Mouse (Mus musculus): Measurements from ENCODE around the gene Pcnx3. TPM values are rescaled to one million over a fixed set of nuclear protein-coding genes. Genes with fewer than 3 reads are reported as not detected.
A peak's percentile ranks its signal among the peaks of the same experiment; 100 is the strongest.

Pcnx3 gene
- polyA plus RNA-seq, 1 experiment from 2014 or later = 20.9 TPM

DNA sequence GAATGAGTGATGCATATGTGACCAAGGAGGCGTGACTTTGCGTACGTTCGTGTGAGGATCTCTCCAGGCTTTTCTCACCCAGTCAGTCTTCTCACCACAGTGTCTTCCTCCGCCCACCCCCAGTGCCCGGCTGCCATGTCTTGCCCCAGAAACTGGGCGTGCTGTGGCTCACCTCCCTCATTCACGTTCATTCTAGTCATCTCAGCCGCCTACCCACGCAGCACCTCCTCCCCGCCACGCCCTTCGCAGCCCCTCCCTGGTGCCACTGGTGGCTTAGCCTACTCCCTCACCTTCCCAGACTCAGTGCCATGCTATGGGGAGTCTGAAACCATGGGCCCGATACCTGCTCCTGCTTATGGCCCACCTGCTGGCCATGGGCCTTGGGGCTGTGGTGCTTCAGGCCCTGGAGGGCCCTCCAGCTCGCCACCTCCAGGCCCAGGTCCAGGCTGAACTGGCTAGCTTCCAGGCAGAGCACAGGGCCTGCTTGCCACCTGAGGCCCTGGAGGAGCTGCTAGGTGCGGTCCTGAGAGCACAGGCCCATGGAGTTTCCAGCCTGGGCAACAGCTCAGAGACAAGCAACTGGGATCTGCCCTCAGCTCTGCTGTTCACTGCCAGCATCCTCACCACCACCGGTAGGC lies 15.6 kb upstream of the Pcnx3 start, which contains the start of gene Kcnk7:
Gene Kcnk7, plus strand, starts transcription at position 205 of the 638 bp plus-strand sequence.
- Histone ChIP-seq H3K4me2 (ENCODE audit: low read length) (no peak within 1 kb of the TSS), H3K4me3 (ENCODE audit: low read depth, low read length) (no peak within 1 kb of the TSS), H3K9me3 (replicated peaks; ENCODE audit: control insufficient read depth, low read length) (no peaks in the 10 kb centered on the region), H3K4me1 (ENCODE audit: control insufficient read depth, insufficient read depth, low read length) (no peaks in the 10 kb centered on the region), H3K36me3 (ENCODE audit: control insufficient read depth, insufficient read depth, low read length) (peaks cover 72% of the 10 kb centered on the region), H3K9ac (ENCODE audit: low read length) (no peak within 1 kb of the TSS), H3K27me3 (replicated peaks; ENCODE audit: control insufficient read depth, insufficient read depth, low read length) (no peaks in the 10 kb centered on the region), H3K27ac (ENCODE audit: low read depth, low read length) (no peak within 1 kb of the TSS)
- ATAC-seq = no peak
- 79% methylated on average over 17 of the region's 17 CpGs for WGBS
- no peak for DNase-seq (ENCODE audit: low spot score)

DNA sequence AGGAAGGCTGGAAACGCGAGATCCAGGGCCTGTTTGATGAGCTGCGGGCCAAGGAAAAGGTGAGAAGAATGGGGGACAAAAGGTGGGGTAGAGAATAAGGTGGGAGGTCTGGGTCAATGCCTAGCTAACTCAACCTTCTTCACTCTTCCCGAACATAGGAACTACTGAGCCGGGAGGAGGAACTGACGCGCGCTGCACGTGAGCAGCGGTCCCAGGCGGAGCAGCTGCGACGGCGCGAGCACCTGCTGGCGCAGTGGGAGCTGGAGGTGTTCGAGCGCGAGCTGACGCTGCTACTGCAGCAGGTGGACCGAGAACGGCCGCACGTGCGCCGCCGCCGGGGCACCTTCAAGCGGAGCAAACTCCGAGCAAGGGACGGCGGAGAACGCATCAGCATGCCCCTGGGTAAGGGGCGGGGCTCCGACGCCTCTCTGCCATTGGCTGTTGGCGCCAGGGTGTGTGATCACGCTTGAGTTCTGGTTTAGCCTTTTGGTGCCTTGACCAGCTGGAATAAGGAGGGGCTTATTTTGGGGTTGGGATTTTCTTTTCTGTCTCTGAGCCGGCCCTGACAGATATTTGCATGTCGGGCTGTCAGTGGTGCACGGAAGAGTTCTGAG lies 7.2 kb upstream of the Pcnx3 start:
- 5% methylated on average over 41 of the region's 41 CpGs for WGBS
- Histone ChIP-seq H3K9me3 (replicated peaks; ENCODE audit: control insufficient read depth, low read length) (no peaks in the 10 kb centered on the region), H3K4me3 (ENCODE audit: low read depth, low read length) (peak overlapping the region; percentile 31), H3K36me3 (ENCODE audit: control insufficient read depth, insufficient read depth, low read length) (peaks cover 88% of the 10 kb centered on the region), H3K4me1 (ENCODE audit: control insufficient read depth, insufficient read depth, low read length) (peaks cover 8% of the 10 kb centered on the region), H3K9ac (ENCODE audit: low read length) (peak overlapping the region; percentile 51), H3K27me3 (replicated peaks; ENCODE audit: control insufficient read depth, insufficient read depth, low read length) (no peaks in the 10 kb centered on the region), H3K4me2 (ENCODE audit: low read length) (peak overlapping the region; percentile 58), H3K27ac (ENCODE audit: low read depth, low read length) (no peak overlapping the region)
- ATAC-seq (peak; percentile 83), DNase-seq (ENCODE audit: low spot score) (peak; percentile 68)

DNA sequence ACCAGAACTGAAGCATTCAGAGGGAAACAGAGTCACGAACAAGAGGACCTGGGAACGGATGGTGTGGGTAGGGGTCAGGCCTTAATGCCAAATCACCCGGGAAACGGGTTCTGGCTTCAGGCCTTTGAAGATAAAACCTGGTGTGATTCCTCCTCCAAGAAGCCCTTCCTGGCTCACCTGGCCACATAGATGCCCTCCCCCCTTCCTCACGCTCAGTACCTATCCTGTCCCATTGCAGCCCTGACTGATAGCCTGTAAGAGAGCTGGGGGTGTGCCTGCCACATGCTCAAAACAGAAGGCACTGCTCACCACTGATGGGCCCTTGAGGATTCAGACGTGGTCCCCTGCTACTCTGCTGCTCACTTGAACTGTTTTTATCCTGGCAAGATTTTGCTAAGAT lies 5.1 kb upstream of the Pcnx3 start:
- H3K4me3 ChIP-seq (ENCODE audit: low read depth, low read length) = no peak overlapping the region
- 83% methylated on average over 6 of the region's 6 CpGs for WGBS
- H3K4me1 ChIP-seq (ENCODE audit: control insufficient read depth, insufficient read depth, low read length) = peaks cover 16% of the 10 kb centered on the region
- H3K27ac ChIP-seq (ENCODE audit: low read depth, low read length) = no peak overlapping the region
- DNase-seq (ENCODE audit: low spot score) (no peak), ATAC-seq (no peak)
- H3K36me3 ChIP-seq (ENCODE audit: control insufficient read depth, insufficient read depth, low read length) = peaks cover 72% of the 10 kb centered on the region
- 0 out of 2 replicates have a peak overlapping the region, but pooled peaks have one; percentile 8 for H3K9ac ChIP-seq (ENCODE audit: low read length)
- H3K9me3 ChIP-seq (replicated peaks; ENCODE audit: control insufficient read depth, low read length) = no peaks in the 10 kb centered on the region
- no peak overlapping the region for H3K4me2 ChIP-seq (ENCODE audit: low read length)
- no peaks in the 10 kb centered on the region for H3K27me3 ChIP-seq (replicated peaks; ENCODE audit: control insufficient read depth, insufficient read depth, low read length)

DNA sequence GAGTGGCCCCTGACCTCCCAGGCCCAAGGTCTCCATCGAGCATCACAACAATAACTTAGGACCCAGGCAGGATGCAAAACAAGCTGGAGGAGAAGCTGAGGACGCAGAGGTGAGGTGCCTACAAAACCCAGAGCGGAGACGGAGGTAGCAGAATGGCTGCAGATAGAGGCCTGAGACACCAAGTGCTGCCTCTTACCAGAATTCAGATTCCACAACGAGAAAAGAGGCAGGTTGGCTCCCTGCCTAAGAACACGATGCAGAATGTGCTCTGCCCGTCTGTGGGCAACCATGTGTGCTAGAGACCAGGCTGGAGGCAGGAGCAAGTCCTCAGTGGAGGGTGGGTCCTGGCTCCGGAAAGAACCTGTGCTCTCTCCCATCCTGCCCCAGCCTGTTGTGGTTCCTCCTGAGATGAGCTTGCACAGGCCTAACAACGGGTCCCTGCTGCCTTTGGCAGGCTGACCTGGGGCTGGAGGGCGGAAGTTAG lies 4.2 kb upstream of the Pcnx3 start:
- 0 out of 2 replicates have a peak overlapping the region, but pooled peaks have one; percentile 27 for H3K27ac ChIP-seq (ENCODE audit: low read depth, low read length)
- peaks cover 63% of the 10 kb centered on the region for H3K36me3 ChIP-seq (ENCODE audit: control insufficient read depth, insufficient read depth, low read length)
- no peak overlapping the region for H3K4me3 ChIP-seq (ENCODE audit: low read depth, low read length)
- H3K4me2 ChIP-seq (ENCODE audit: low read length) = 0 out of 2 replicates have a peak overlapping the region, but pooled peaks have one; percentile 4
- H3K9me3 ChIP-seq (replicated peaks; ENCODE audit: control insufficient read depth, low read length) = no peaks in the 10 kb centered on the region
- 86% methylated on average over 10 of the region's 10 CpGs for WGBS
- DNase-seq (ENCODE audit: low spot score) = no peak
- no peak for ATAC-seq
- peaks cover 17% of the 10 kb centered on the region for H3K4me1 ChIP-seq (ENCODE audit: control insufficient read depth, insufficient read depth, low read length)
- H3K27me3 ChIP-seq (replicated peaks; ENCODE audit: control insufficient read depth, insufficient read depth, low read length) = no peaks in the 10 kb centered on the region
- H3K9ac ChIP-seq (ENCODE audit: low read length) = peak overlapping the region; percentile 32; the same call in 1 of the 2 replicates

DNA sequence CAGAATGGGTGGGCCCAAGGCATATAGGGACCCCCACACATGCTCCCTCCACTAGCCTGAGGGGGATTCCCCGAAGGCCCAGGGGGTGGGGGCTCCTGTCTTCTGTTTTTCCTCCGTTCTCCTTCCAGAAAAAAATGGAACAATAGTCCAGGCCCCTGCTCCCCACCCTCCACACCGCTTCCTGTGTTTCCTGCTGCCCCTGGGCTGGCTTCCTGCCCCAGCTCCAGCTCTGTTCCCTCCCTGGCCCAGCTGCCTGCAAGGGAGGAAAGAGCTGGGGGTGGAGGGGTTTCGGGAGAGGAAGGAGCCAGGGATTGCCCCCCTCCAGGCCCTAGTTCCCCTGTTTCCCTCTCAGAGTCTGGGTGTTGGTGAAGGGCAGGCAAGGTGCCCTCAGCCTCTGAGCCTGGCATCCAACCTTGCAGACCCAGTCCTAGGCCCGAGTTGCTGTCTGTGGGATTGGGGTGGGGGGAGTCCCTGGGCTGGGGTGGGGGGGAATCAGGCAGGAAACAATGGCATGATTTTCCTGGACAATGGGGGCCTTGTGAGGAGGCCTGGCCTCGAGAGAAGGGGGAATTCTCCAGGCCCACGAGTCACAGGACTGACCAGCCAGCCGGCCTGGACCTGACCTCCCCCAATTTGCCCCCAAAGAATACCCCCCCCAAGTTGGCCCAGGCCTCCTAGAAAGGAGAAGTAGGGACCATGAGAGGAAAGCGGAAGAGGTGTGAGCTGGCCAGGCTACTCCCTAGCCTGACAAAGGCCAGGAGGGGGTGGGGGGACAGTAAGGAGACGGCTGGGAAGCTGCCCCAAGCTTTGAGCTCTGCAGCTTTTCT lies 3.6 kb upstream of the Pcnx3 start:
- peak overlapping the region; percentile 40 for H3K9ac ChIP-seq (ENCODE audit: low read length)
- no peaks in the 10 kb centered on the region for H3K27me3 ChIP-seq (replicated peaks; ENCODE audit: control insufficient read depth, insufficient read depth, low read length)
- peaks cover 57% of the 10 kb centered on the region for H3K36me3 ChIP-seq (ENCODE audit: control insufficient read depth, insufficient read depth, low read length)
- H3K27ac ChIP-seq (ENCODE audit: low read depth, low read length) = peak overlapping the region; percentile 27; the same call in 1 of the 2 replicates
- H3K4me1 ChIP-seq (ENCODE audit: control insufficient read depth, insufficient read depth, low read length) = peaks cover 23% of the 10 kb centered on the region
- DNase-seq (ENCODE audit: low spot score) = no peak
- ATAC-seq = no peak
- WGBS = 74% methylated on average over 10 of the region's 10 CpGs
- H3K4me3 ChIP-seq (ENCODE audit: low read depth, low read length) = no peak overlapping the region
- H3K4me2 ChIP-seq (ENCODE audit: low read length) = peak overlapping the region; percentile 4; the same call in 1 of the 2 replicates
- no peaks in the 10 kb centered on the region for H3K9me3 ChIP-seq (replicated peaks; ENCODE audit: control insufficient read depth, low read length)

DNA sequence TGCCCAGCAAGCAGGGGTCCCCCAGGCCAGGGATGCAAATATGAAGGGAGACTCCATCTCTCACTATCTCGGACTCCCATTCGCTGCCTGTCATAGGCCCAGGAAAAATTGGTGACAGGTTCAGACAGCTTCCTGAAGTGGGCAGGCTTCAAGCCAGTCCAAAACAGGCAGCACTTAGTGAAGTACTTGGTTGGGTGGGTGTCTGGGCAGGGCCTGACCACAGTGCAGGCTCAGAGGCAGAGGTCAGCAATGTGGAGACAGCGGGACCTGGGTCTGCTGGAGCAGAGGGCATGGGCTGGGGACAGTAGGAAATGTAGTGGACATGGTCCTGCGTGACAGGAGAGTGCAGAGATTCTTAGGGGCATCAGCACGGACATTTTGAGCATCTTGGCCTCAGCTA lies 2.9 kb upstream of the Pcnx3 start:
- H3K4me3 ChIP-seq (ENCODE audit: low read depth, low read length) = 0 out of 2 replicates have a peak overlapping the region, but pooled peaks have one; percentile 89
- H3K36me3 ChIP-seq (ENCODE audit: control insufficient read depth, insufficient read depth, low read length) = peaks cover 54% of the 10 kb centered on the region
- no peak for DNase-seq (ENCODE audit: low spot score)

DNA sequence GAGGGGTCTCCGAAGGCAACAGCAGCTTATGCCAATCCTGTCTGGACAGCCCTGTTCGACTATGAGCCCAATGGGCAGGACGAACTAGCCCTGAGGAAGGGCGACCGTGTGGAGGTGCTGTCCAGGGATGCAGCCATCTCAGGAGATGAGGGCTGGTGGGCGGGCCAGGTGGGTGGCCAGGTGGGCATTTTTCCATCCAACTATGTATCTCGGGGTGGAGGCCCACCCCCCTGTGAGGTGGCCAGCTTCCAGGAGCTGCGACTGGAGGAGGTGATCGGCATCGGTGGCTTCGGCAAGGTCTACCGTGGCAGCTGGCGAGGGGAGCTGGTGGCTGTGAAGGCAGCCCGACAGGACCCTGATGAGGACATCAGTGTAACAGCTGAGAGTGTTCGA lies 1.6 kb upstream of the Pcnx3 start:
- H3K4me3 ChIP-seq (ENCODE audit: low read depth, low read length) = peak overlapping the region; percentile 89
- peak overlapping the region; percentile 84 for H3K9ac ChIP-seq (ENCODE audit: low read length)
- no peaks in the 10 kb centered on the region for H3K9me3 ChIP-seq (replicated peaks; ENCODE audit: control insufficient read depth, low read length)
- H3K4me2 ChIP-seq (ENCODE audit: low read length) = peak overlapping the region; percentile 100
- 77% methylated on average over 15 of the region's 15 CpGs for WGBS
- H3K27ac ChIP-seq (ENCODE audit: low read depth, low read length) = peak overlapping the region; percentile 61; the same call in 1 of the 2 replicates
- H3K27me3 ChIP-seq (replicated peaks; ENCODE audit: control insufficient read depth, insufficient read depth, low read length) = no peaks in the 10 kb centered on the region
- H3K36me3 ChIP-seq (ENCODE audit: control insufficient read depth, insufficient read depth, low read length) = peaks cover 55% of the 10 kb centered on the region
- peaks cover 21% of the 10 kb centered on the region for H3K4me1 ChIP-seq (ENCODE audit: control insufficient read depth, insufficient read depth, low read length)
- DNase-seq (ENCODE audit: low spot score) (no peak), ATAC-seq (no peak)

More for the DNA sequence above, 2.9 kb upstream of the Pcnx3 start:
- ATAC-seq = no peak
- Histone ChIP-seq H3K4me1 (ENCODE audit: control insufficient read depth, insufficient read depth, low read length) (peaks cover 24% of the 10 kb centered on the region), H3K9me3 (replicated peaks; ENCODE audit: control insufficient read depth, low read length) (no peaks in the 10 kb centered on the region), H3K4me2 (ENCODE audit: low read length) (peak overlapping the region; percentile 100), H3K27ac (ENCODE audit: low read depth, low read length) (no peak overlapping the region), H3K27me3 (replicated peaks; ENCODE audit: control insufficient read depth, insufficient read depth, low read length) (no peaks in the 10 kb centered on the region), H3K9ac (ENCODE audit: low read length) (peak overlapping the region; percentile 40)
- 93% methylated on average over 5 of the region's 5 CpGs for WGBS

DNA sequence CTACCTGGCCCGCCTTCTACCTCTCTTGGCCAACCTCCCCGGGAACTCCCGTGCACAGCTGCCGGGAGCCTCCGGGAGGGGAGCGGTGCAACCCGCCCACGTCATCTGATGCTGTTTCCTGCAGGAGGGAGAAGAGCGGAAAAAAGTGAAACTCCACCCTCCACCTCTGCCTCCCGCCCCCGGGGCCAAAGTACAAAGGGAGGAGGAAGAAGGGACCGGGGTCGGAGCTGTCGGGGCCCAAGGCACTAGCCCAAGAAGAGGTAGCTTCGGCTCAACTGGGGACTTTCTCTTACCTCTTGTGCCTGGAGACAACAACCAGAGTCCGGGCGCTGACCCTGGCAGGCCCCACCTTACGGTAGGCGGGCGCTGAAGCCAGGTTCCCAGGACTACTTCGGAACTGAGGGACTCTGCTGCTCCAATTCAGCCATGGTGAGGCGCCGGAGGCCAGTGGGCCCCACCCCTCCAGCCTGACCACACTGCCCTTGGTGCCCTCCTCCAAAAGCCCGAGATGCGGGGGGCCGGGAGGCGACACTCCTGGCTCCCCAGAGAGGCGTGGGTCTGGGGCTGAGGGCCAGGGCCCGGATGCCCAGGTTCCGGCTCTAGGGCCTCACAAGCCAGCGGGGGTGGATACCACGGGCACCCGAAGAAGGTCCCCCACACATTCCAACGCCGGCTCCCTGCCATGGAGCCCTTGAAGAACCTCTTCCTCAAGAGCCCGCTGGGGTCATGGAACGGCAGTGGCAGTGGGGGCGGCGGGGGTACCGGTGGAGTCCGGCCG lies 1.0 kb upstream of the Pcnx3 start:
- H3K4me1 ChIP-seq (ENCODE audit: control insufficient read depth, insufficient read depth, low read length) = peaks cover 21% of the 10 kb centered on the region
- peak overlapping the region; percentile 100 for H3K4me2 ChIP-seq (ENCODE audit: low read length)
- no peaks in the 10 kb centered on the region for H3K27me3 ChIP-seq (replicated peaks; ENCODE audit: control insufficient read depth, insufficient read depth, low read length)
- H3K9me3 ChIP-seq (replicated peaks; ENCODE audit: control insufficient read depth, low read length) = no peaks in the 10 kb centered on the region
- peak overlapping the region; percentile 89 for H3K4me3 ChIP-seq (ENCODE audit: low read depth, low read length)
- H3K36me3 ChIP-seq (ENCODE audit: control insufficient read depth, insufficient read depth, low read length) = peaks cover 55% of the 10 kb centered on the region
- H3K27ac ChIP-seq (ENCODE audit: low read depth, low read length) = peak overlapping the region; percentile 61
- peak; percentile 66 for DNase-seq (ENCODE audit: low spot score)
- peak overlapping the region; percentile 84 for H3K9ac ChIP-seq (ENCODE audit: low read length)
- peak; percentile 29; the same call in 1 of the 2 replicates for ATAC-seq
- 9% methylated on average over 42 of the region's 42 CpGs for WGBS
